ENCODE assay signal across 8 mouse cellular contexts in genomic region chr4:70265248-70265647, GRCm38 (mm10).
DNase-seq lines count a peak whose midpoint lies in the region; ATAC-seq lines count a peak whose summit lies in the region.

No protein-coding gene starts in this region.

- DNase-seq in ovary, postnatal 14 days (ENCODE audit: low spot score) = peak; percentile 25
- DNase-seq in ovary, postnatal 10 days (ENCODE audit: low spot score) = no peak
- DNase-seq in embryonic facial prominence, embryonic 11.5 days (ENCODE audit: low spot score) = peak; percentile 63
- DNase-seq in hindlimb bud, embryonic 11.5 days (ENCODE audit: extremely low spot score, low read depth, low spot score) = peak; percentile 20
- peak; percentile 30 to 44 for DNase-seq in lung, adult 18-20 months
- peak; percentile 62 for DNase-seq in retina, postnatal 1 day
- no peak for DNase-seq in yolk sac, embryonic 10.5 days (ENCODE audit: low spot score)

- H3K9me3 ChIP-seq in embryonic facial prominence, embryonic 11.5 days (replicated peaks; ENCODE audit: control insufficient read depth, low read length) = no peaks in the 10 kb centered on the region

- no peak overlapping the region for H3K27ac ChIP-seq in embryonic facial prominence, embryonic 11.5 days (replicated peaks; ENCODE audit: low read depth, low read length)

- H3K4me3 ChIP-seq in embryonic facial prominence, embryonic 11.5 days (ENCODE audit: low read depth, low read length) = no peak overlapping the region

- no peak overlapping the region for H3K9ac ChIP-seq in embryonic facial prominence, embryonic 11.5 days (replicated peaks; ENCODE audit: low read length)

- H3K27me3 ChIP-seq in embryonic facial prominence, embryonic 11.5 days (ENCODE audit: control insufficient read depth, insufficient read depth, low read length) = no peaks in the 10 kb centered on the region

- no peaks in the 10 kb centered on the region; the same call in 1 of the 2 replicates for H3K36me3 ChIP-seq in embryonic facial prominence, embryonic 11.5 days (replicated peaks; ENCODE audit: control insufficient read depth, insufficient read depth, low read depth, low read length)

- 61% methylated on average over 6 of the region's 6 CpGs for WGBS in embryonic facial prominence, embryonic 11.5 days

- no peak overlapping the region for H3K4me2 ChIP-seq in embryonic facial prominence, embryonic 11.5 days (ENCODE audit: low read depth, low read length)

- no peaks in the 10 kb centered on the region for H3K4me1 ChIP-seq in embryonic facial prominence, embryonic 11.5 days (ENCODE audit: control insufficient read depth, insufficient read depth, low read length)

- peak; percentile 88 for ATAC-seq in activated CD4-positive, CD25-positive, alpha-beta regulatory T cell, adult 4 months
- ATAC-seq in embryonic facial prominence, embryonic 11.5 days (replicated peaks; ENCODE audit: insufficient number of reproducible peaks, low FRiP score, low TSS enrichment, low read depth) = no peak

Comparison
In these comparisons a context has a peak if more than half of its experiments do, and no peak if none do; other contexts are left out.
1. DNase-seq: peak in ovary, postnatal 14 days (single experiment), embryonic facial prominence, embryonic 11.5 days (single experiment), hindlimb bud, embryonic 11.5 days (single experiment), lung, adult 18-20 months (2 of 2) and retina, postnatal 1 day (single experiment); none in ovary, postnatal 10 days (single experiment) and yolk sac, embryonic 10.5 days (single experiment).